Mouse (Mus musculus) CH12.LX (cell line): ENCODE measurements around the gene Dhrs4. TPM values are rescaled to one million over a fixed set of nuclear protein-coding genes. Genes with fewer than 3 reads are reported as not detected.

Experiments used
- DNase-seq: peaks from one replicate; pipeline ENCODE4 v3.0.0-alpha.2; 2013; ENCODE audit errors: extremely low read depth
- H3K27ac ChIP-seq: 2 replicates; pipeline ENCODE4 v1.5.1; 2012; ENCODE audit warnings: low read depth, mild to moderate bottlenecking, control low read depth, moderate library complexity; ENCODE audit not compliant: insufficient read depth
- H3K27me3 ChIP-seq: replicated peaks from 2 replicates; pipeline ENCODE3; 2012; ENCODE audit warnings: inconsistent platforms
- H3K36me3 ChIP-seq, 2 experiments: replicated peaks in 1 of 2; 2 replicates each; pipeline versions ENCODE3 to v1.6.1; 2012; ENCODE audit warnings: inconsistent platforms in 1 of 2, low read length in 1 of 2, mild to moderate bottlenecking in 1 of 2, mixed read lengths in 1 of 2, moderate library complexity in 1 of 2; ENCODE audit not compliant: control insufficient read depth in 1 of 2, insufficient read depth in 1 of 2
- H3K4me1 ChIP-seq, 2 experiments: 2 replicates each; pipeline ENCODE4 v1.6.1; 2012; ENCODE audit warnings: inconsistent platforms in 1 of 2, moderate library complexity in 1 of 2; ENCODE audit not compliant: insufficient read depth in 2 of 2, control insufficient read depth in 1 of 2
- H3K4me2 ChIP-seq: 2 replicates; pipeline ENCODE4 v1.6.1; 2012; ENCODE audit warnings: low read depth, mild to moderate bottlenecking, control low read depth; ENCODE audit not compliant: poor library complexity, insufficient read depth, severe bottlenecking
- H3K4me3 ChIP-seq, 3 experiments: fragments of 150-350 bp in 1 of 3; sonication (generic) in 1 of 3; replicated peaks in 1 of 3; 2 replicates each; pipeline versions ENCODE3 to v1.5.1; 2011 to 2012; ENCODE audit warnings: low read depth in 2 of 3, low read length in 2 of 3, mild to moderate bottlenecking in 2 of 3, moderate library complexity in 2 of 3, control low read depth in 1 of 3, improper control_type of control experiment in 1 of 3, inconsistent platforms in 1 of 3, mixed read lengths in 1 of 3; ENCODE audit not compliant: poor library complexity in 1 of 3
- H3K79me2 ChIP-seq: replicated peaks from 2 replicates; pipeline ENCODE4 v1.6.1; 2012; ENCODE audit warnings: mild to moderate bottlenecking, moderate library complexity; ENCODE audit not compliant: control insufficient read depth, poor library complexity, insufficient read depth, severe bottlenecking; ENCODE audit errors: extremely low read depth
- H3K9ac ChIP-seq: 2 replicates; pipeline ENCODE4 v1.6.1; 2012; ENCODE audit warnings: low read depth, mild to moderate bottlenecking, control low read depth, moderate library complexity; ENCODE audit not compliant: insufficient read depth
- H3K9me3 ChIP-seq: replicated peaks from 2 replicates; pipeline ENCODE3; 2012; ENCODE audit warnings: low read length, inconsistent platforms, mixed read lengths
- BHLHE40 ChIP-seq: IDR thresholded peaks from 2 replicates; pipeline ENCODE4 v1.6.1; 2011; ENCODE audit warnings: mild to moderate bottlenecking, low read depth, low read length, improper control_type of control experiment
- E2F4 ChIP-seq: IDR thresholded peaks from 2 replicates; pipeline ENCODE4 v1.6.1; 2011; ENCODE audit warnings: low read depth, low read length, improper control_type of control experiment; ENCODE audit not compliant: insufficient replicate concordance
- IRF4 ChIP-seq: IDR thresholded peaks from 2 replicates; pipeline ENCODE4 v1.6.1; 2014; ENCODE audit warnings: low read depth, mild to moderate bottlenecking, inconsistent platforms, low read length, improper control_type of control experiment
- MAFK ChIP-seq: IDR thresholded peaks from 2 replicates; pipeline ENCODE4 v1.6.1; 2011; ENCODE audit warnings: low read length, improper control_type of control experiment; ENCODE audit not compliant: insufficient replicate concordance
- MAX ChIP-seq: IDR thresholded peaks from 2 replicates; pipeline ENCODE4 v1.6.1; 2011; ENCODE audit warnings: low read length, improper control_type of control experiment
- MEF2A ChIP-seq: IDR thresholded peaks from 2 replicates; pipeline ENCODE4 v1.6.1; 2014; ENCODE audit warnings: low read depth, mild to moderate bottlenecking, inconsistent platforms, low read length, improper control_type of control experiment, borderline replicate concordance
- NRF1 ChIP-seq: IDR thresholded peaks from 2 replicates; pipeline ENCODE4 v1.6.1; 2014; ENCODE audit warnings: low read depth, mild to moderate bottlenecking, inconsistent platforms, low read length, improper control_type of control experiment, moderate library complexity
- PAX5 ChIP-seq: IDR thresholded peaks from 2 replicates; pipeline ENCODE4 v1.6.1; 2012; ENCODE audit warnings: low read length, inconsistent platforms, mixed read lengths
- POLR2AphosphoS2 ChIP-seq: IDR thresholded peaks from 2 replicates; pipeline ENCODE4 v1.6.1; 2011; ENCODE audit warnings: low read depth, low read length, improper control_type of control experiment
- RAD21 ChIP-seq: IDR thresholded peaks from 2 replicates; pipeline ENCODE4 v1.6.1; 2011; ENCODE audit warnings: low read depth, mild to moderate bottlenecking, low read length, improper control_type of control experiment, moderate library complexity
- SIN3A ChIP-seq: IDR thresholded peaks from 2 replicates; pipeline ENCODE4 v1.6.1; 2012; ENCODE audit warnings: low read length, improper control_type of control experiment, inconsistent platforms
- TBP ChIP-seq: conservative IDR thresholded peaks from 2 replicates; pipeline ENCODE4 v1.6.1; 2011; ENCODE audit warnings: low read depth, low read length, improper control_type of control experiment
- USF1 ChIP-seq: IDR thresholded peaks from 2 replicates; pipeline ENCODE4 v1.6.1; 2014; ENCODE audit warnings: low read depth, mild to moderate bottlenecking, inconsistent platforms, low read length, improper control_type of control experiment
- USF2 ChIP-seq: conservative IDR thresholded peaks from 2 replicates; pipeline ENCODE4 v1.6.1; 2011; ENCODE audit warnings: low read depth, low read length, improper control_type of control experiment
- ZC3H11A ChIP-seq: IDR thresholded peaks from 2 replicates; pipeline ENCODE4 v1.6.1; 2012; ENCODE audit warnings: low read depth, mild to moderate bottlenecking, inconsistent platforms, low read length, improper control_type of control experiment
- ZMIZ1 ChIP-seq: IDR thresholded peaks from 2 replicates; pipeline ENCODE4 v1.6.1; 2012; ENCODE audit warnings: low read depth, mild to moderate bottlenecking, inconsistent platforms, low read length, improper control_type of control experiment
- ZNF384 ChIP-seq: IDR thresholded peaks from 2 replicates; pipeline ENCODE4 v1.6.1; 2012; ENCODE audit warnings: low read depth, low read length, improper control_type of control experiment, inconsistent platforms
- dilution Hi-C: fragments of 300-500 bp; cut with MboI; formaldehyde crosslinking; loops from 2 replicates; pipeline ENCODE4 v1.14.3; 2020; ENCODE audit warnings: low sequenced_read_pairs; ENCODE audit not compliant: extremely low pct_unique_long_range_greater_than_20kb, extremely low pct_ligation_motif_present
- in situ Hi-C: fragments of 300-500 bp; cut with MboI; formaldehyde crosslinking; loops from 3 replicates; pipeline ENCODE4 v1.14.3; 2019; ENCODE audit warnings: low sequenced_read_pairs, low pct_ligation_motif_present, low pct_unique_long_range_greater_than_20kb, mixed read lengths
- polyA plus RNA-seq: library from polyadenylated mRNA; unstranded; fragments of >175 nt; gene quantifications from 2 replicates; pipeline ENCODE4 v1.2.1, GENCODE M21; 2012; ENCODE audit warnings: low read depth; ENCODE audit not compliant: insufficient read length
- total RNA-seq, 2 experiments: library from RNA; depleted of rRNA; stranded (reverse); fragments of 300-350 nt in 1 of 2; fragments of >200 nt in 1 of 2; gene quantifications; 2 replicates each; pipeline ENCODE4 v1.2.3; 2012 to 2014

Dhrs4 gene
- total and polyA plus RNA-seq, 3 experiments = 27.9 to 60.2 (median 37.3) TPM

GRCm38 (mm10) chr14:55479629-55480028 lies 1.1 kb downstream of the Dhrs4 start:
- TF ChIP-seq MEF2A (no peak), MAX (no peak), USF2 (no peak), POLR2AphosphoS2 (no peak), MAFK (no peak), ZC3H11A (no peak), NRF1 (no peak), SIN3A (no peak), IRF4 (no peak), TBP (no peak), E2F4 (no peak), USF1 (no peak), ZMIZ1 (no peak), BHLHE40 (no peak), PAX5 (no peak)
- TF ChIP-seq, all 38 proteins: peak for 0
- Histone ChIP-seq H3K36me3 (peaks cover 6 to 36% of the 10 kb centered on the region in 2 experiments), H3K9ac (no peak overlapping the region), H3K4me2 (peak overlapping the region; percentile 55; the same call in 1 of the 2 replicates), H3K79me2 (0 out of 2 replicates have a peak, but pooled peaks cover 2% of the 10 kb centered on the region), H3K4me3 (no peak overlapping the region), H3K27ac (no peak overlapping the region), H3K27me3 (no peaks in the 10 kb centered on the region), H3K9me3 (no peaks in the 10 kb centered on the region), H3K4me1 (peaks cover 6 to 27% of the 10 kb centered on the region in 2 experiments)
- dilution Hi-C loops = no loop called here
- in situ Hi-C loops = no loop called here
- DNase-seq = no peak

GRCm38 (mm10) chr14:55484430-55485085 lies 6.0 kb downstream of the Dhrs4 start:
- in situ Hi-C loops (no loop called here), dilution Hi-C loops (no loop called here)
- Histone ChIP-seq H3K27ac (no peak overlapping the region), H3K4me2 (no peak overlapping the region), H3K9me3 (no peaks in the 10 kb centered on the region), H3K36me3 (peaks cover 6 to 71% of the 10 kb centered on the region in 2 experiments), H3K79me2 (0 out of 2 replicates have a peak, but pooled peaks cover 1% of the 10 kb centered on the region), H3K9ac (no peak overlapping the region), H3K4me3 (no peak overlapping the region), H3K4me1 (peaks cover 14 to 47% of the 10 kb centered on the region in 2 experiments), H3K27me3 (no peaks in the 10 kb centered on the region)
- no peak for DNase-seq
- TF ChIP-seq PAX5 (no peak), RAD21 (no peak), ZNF384 (no peak), USF2 (no peak)
